Mouse (Mus musculus) midbrain, embryonic 12.5 days (tissue): Measurements from ENCODE around the gene Usf1. TPM values are rescaled to one million over a fixed set of nuclear protein-coding genes. Genes with fewer than 3 reads are reported as not detected.

Experiments used
- ATAC-seq: fragments of 200-750 bp; cut with Nextera tagmentation; 2 replicates; pipeline ENCODE4 v1.8.0; 2017; ENCODE audit warnings: low read depth, moderate TSS enrichment, moderate library complexity; ENCODE audit not compliant: low FRiP score
- H3K27ac ChIP-seq: fragments of 300-500 bp; sonication (generic); replicated peaks from 2 replicates; pipeline ENCODE4 v1.5.1; 2016; ENCODE audit warnings: mild to moderate bottlenecking
- H3K27me3 ChIP-seq: fragments of 300-500 bp; sonication (generic); 2 replicates; pipeline ENCODE4 v1.6.1; 2016; ENCODE audit warnings: mild to moderate bottlenecking
- H3K36me3 ChIP-seq: fragments of 300-500 bp; sonication (generic); 2 replicates; pipeline ENCODE4 v1.6.1; 2016
- H3K4me1 ChIP-seq: fragments of 300-500 bp; sonication (generic); 2 replicates; pipeline ENCODE4 v1.6.1; 2016
- H3K4me2 ChIP-seq: fragments of 300-500 bp; sonication (generic); replicated peaks from 2 replicates; pipeline ENCODE4 v1.6.1; 2016; ENCODE audit warnings: mild to moderate bottlenecking, moderate library complexity
- H3K4me3 ChIP-seq: fragments of 300-500 bp; sonication (generic); 2 replicates; pipeline ENCODE4 v1.5.1; 2016; ENCODE audit warnings: mild to moderate bottlenecking
- H3K9ac ChIP-seq: fragments of 300-500 bp; sonication (generic); replicated peaks from 2 replicates; pipeline ENCODE4 v1.6.1; 2016; ENCODE audit warnings: mild to moderate bottlenecking, moderate library complexity
- H3K9me3 ChIP-seq: fragments of 300-500 bp; sonication (generic); 2 replicates; pipeline ENCODE4 v1.6.1; 2016; ENCODE audit warnings: mild to moderate bottlenecking
- WGBS: fragments of 180-500 bp; shearing (Covaris S2); methylation state at CpG from one replicate; pipeline ENCODE4 v1.1.7; 2016; 5-methylcytosine and 5-hydroxymethylcytosine counted together
- polyA plus RNA-seq: library from polyadenylated mRNA; unstranded; fragments of >200 nt; fragmentation: Nextera tagmentation; extraction: Ambion mirVana; gene quantifications from 2 replicates; pipeline ENCODE4 v1.2.1, GENCODE M21; 2016

Usf1 gene
- polyA plus RNA-seq, 1 experiment from 2014 or later, result 175 TPM

GRCm38 (mm10) chr1:171460551-171461503 lies 49.7 kb downstream of the Usf1 start:
- ATAC-seq, result no peak; the same call in 1 of the 2 replicates
- H3K4me3 ChIP-seq, result no peak overlapping the region
- H3K27me3 ChIP-seq, result no peaks in the 10 kb centered on the region
- no peak overlapping the region for H3K9ac ChIP-seq
- no peak overlapping the region for H3K27ac ChIP-seq
- H3K4me1 ChIP-seq, result peaks cover 12% of the 10 kb centered on the region
- H3K9me3 ChIP-seq, result no peaks in the 10 kb centered on the region
- H3K36me3 ChIP-seq, result no peaks in the 10 kb centered on the region
- 93% methylated on average over 21 of the region's 22 CpGs for WGBS
- H3K4me2 ChIP-seq, result no peak overlapping the region

DNA sequence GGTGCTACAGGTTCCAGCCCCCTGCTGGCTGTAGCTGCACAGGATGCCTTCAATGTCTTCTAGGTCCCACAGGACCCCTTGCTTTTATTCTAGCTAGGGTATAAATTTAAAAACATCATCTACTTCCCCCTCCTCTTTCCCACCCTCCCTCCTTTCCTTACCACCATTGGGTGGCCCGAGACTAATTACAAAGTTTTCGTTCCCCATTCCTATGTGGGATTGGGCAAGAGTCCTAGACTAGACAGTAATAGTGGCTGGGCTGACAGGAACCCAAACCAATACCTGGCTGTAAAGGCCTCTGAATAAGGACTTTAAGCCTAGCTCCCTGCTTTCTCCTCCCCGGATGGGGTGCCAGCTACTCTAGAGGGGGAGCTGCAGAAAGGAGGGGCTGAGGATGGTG lies 52.0 kb downstream of the Usf1 start:
- 90% methylated on average over 3 of the region's 3 CpGs for WGBS
- Histone ChIP-seq H3K4me1 (peaks cover 12% of the 10 kb centered on the region), H3K4me3 (no peak overlapping the region), H3K9me3 (no peaks in the 10 kb centered on the region), H3K36me3 (no peaks in the 10 kb centered on the region), H3K4me2 (no peak overlapping the region), H3K9ac (no peak overlapping the region), H3K27ac (no peak overlapping the region), H3K27me3 (no peaks in the 10 kb centered on the region)
- ATAC-seq, result no peak

- Histone ChIP-seq H3K4me2 (no peak overlapping the region), H3K4me3 (no peak overlapping the region), H3K27ac (no peak overlapping the region), H3K36me3 (no peaks in the 10 kb centered on the region), H3K9me3 (no peaks in the 10 kb centered on the region), H3K4me1 (no peaks in the 10 kb centered on the region), H3K27me3 (no peaks in the 10 kb centered on the region; the same call in 1 of the 2 replicates), H3K9ac (no peak overlapping the region)
- WGBS, result 92% methylated on average over 5 of the region's 5 CpGs
- ATAC-seq, result no peak
Measured at GRCm38 (mm10) chr1:171465749-171466412, 54.8 kb downstream of the Usf1 start.

DNA sequence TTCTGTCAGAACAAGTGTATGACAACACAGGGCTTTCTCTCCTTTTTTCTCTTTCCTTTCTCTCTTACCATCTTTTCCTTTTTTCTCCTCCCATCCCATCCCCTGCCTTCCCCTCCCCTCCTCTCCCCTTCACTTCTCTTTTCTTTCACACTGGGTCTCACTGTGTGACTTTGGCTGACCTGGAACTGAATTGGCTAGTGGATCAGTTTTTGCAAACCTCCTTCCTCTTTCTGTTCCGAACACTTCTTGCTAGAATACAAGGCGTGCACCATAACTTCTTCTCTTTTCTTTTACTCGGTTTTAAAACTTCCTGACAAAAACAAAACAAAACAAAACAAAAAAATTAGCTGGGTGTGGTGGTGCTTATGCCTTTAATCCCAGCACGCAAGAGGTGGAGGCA lies 55.5 kb downstream of the Usf1 start:
- H3K4me2 ChIP-seq, result no peak overlapping the region

More for the DNA sequence above, 55.5 kb downstream of the Usf1 start:
- no peak for ATAC-seq
- no peak overlapping the region for H3K4me3 ChIP-seq
- no peaks in the 10 kb centered on the region for H3K36me3 ChIP-seq
- H3K27ac ChIP-seq, result no peak overlapping the region
- no peak overlapping the region for H3K9ac ChIP-seq
- H3K9me3 ChIP-seq, result no peaks in the 10 kb centered on the region
- H3K27me3 ChIP-seq, result no peaks in the 10 kb centered on the region; the same call in 1 of the 2 replicates
- 88% methylated on average over 4 of the region's 4 CpGs for WGBS
- no peaks in the 10 kb centered on the region for H3K4me1 ChIP-seq

Other genes starting within 250 kb of the Usf1 start
- gene Pcp4l1, start 215.0 kb upstream of the Usf1 start, polyA plus RNA-seq, result 20.4 and 20.8 TPM in 2 replicates
- gene Nr1i3, start 197.3 kb upstream of the Usf1 start, polyA plus RNA-seq, result 0.11 and 0.47 TPM in 2 replicates
- gene Tomm40l, start 188.8 kb upstream of the Usf1 start, polyA plus RNA-seq, result 28.5 and 33.4 TPM in 2 replicates
- gene Apoa2, start 186.3 kb upstream of the Usf1 start, polyA plus RNA-seq, result 2.9 and 6.6 TPM in 2 replicates
- gene Fcer1g, start 176.9 kb upstream of the Usf1 start, polyA plus RNA-seq, result 22.3 and 28.4 TPM in 2 replicates
- 8.2 and 9.2 TPM in 2 replicates for gene Adamts4, start 160.9 kb upstream of the Usf1 start, polyA plus RNA-seq
- 224 and 226 TPM in 2 replicates for gene Ndufs2, start 159.9 kb upstream of the Usf1 start, polyA plus RNA-seq
- gene B4galt3, start 141.0 kb upstream of the Usf1 start, polyA plus RNA-seq, result 72.1 and 80.6 TPM in 2 replicates
- 61.4 and 61.5 TPM in 2 replicates for gene Ppox, start 130.1 kb upstream of the Usf1 start, polyA plus RNA-seq
- 113 and 119 TPM in 2 replicates for gene Usp21, start 123.3 kb upstream of the Usf1 start, polyA plus RNA-seq
- 106 TPM in 2 replicates for gene Ufc1, start 116.3 kb upstream of the Usf1 start, polyA plus RNA-seq
- 49.3 and 51.9 TPM in 2 replicates for gene Dedd, start 82.2 kb upstream of the Usf1 start, polyA plus RNA-seq
- gene Nit1, start 65.7 kb upstream of the Usf1 start, polyA plus RNA-seq, result 45.9 and 49.7 TPM in 2 replicates
- gene Pfdn2, start 65.6 kb upstream of the Usf1 start, polyA plus RNA-seq, result 140 and 149 TPM in 2 replicates
- gene Klhdc9, start 50.5 kb upstream of the Usf1 start, polyA plus RNA-seq, result 1.9 and 2.3 TPM in 2 replicates
- gene Nectin4, start 41.2 kb upstream of the Usf1 start, polyA plus RNA-seq, result 0.88 and 1.4 TPM in 2 replicates
- gene Arhgap30, start 22.4 kb upstream of the Usf1 start, polyA plus RNA-seq, result 1.0 and 1.4 TPM in 2 replicates
- 9.9 and 10.5 TPM in 2 replicates for gene Tstd1, start 7.6 kb downstream of the Usf1 start, polyA plus RNA-seq
- gene F11r, start 26.2 kb downstream of the Usf1 start, polyA plus RNA-seq, result 10.1 and 12.4 TPM in 2 replicates
- 19.0 and 21.8 TPM in 2 replicates for gene Alyref2, start 92.2 kb downstream of the Usf1 start, polyA plus RNA-seq
- gene Itln1, start 124.0 kb downstream of the Usf1 start, polyA plus RNA-seq, result not detected in 2 replicates
- gene Cd244a, start 147.9 kb downstream of the Usf1 start, polyA plus RNA-seq, result not detected in 2 replicates
- gene Ly9, start 196.1 kb downstream of the Usf1 start, polyA plus RNA-seq, result 0.10 TPM in 1 of 2 replicates, not detected in the other
- gene Slamf7, start 241.7 kb downstream of the Usf1 start, polyA plus RNA-seq, result not detected in 2 replicates